Mouse (Mus musculus) MEL (cell line): Measurements from ENCODE around the gene Lrrc59. TPM values are rescaled to one million over a fixed set of nuclear protein-coding genes. Genes with fewer than 3 reads are reported as not detected.
A peak's percentile ranks its signal among the peaks of the same experiment; 100 is the strongest.

Experiments used
- DNase-seq: peaks from one replicate; pipeline ENCODE4 v3.0.0; 2011; ENCODE audit warnings: low read depth, low spot score
- H3K27ac ChIP-seq: 2 replicates; pipeline ENCODE4 v1.5.1; 2012; ENCODE audit warnings: low read depth, mild to moderate bottlenecking, control low read depth, low read length, moderate library complexity; ENCODE audit not compliant: control insufficient read depth
- H3K27me3 ChIP-seq, 2 experiments: fragments of 150-350 bp in 1 of 2; sonication (generic) in 1 of 2; 2 replicates each; pipeline ENCODE4 v1.6.1; 2012; ENCODE audit warnings: low read length in 2 of 2, mild to moderate bottlenecking in 2 of 2, improper control_type of control experiment in 1 of 2, moderate library complexity in 1 of 2; ENCODE audit not compliant: insufficient read depth in 2 of 2, control insufficient read depth in 1 of 2
- H3K36me3 ChIP-seq, 2 experiments: 2 replicates each; pipeline ENCODE4 v1.6.1; 2012 to 2014; ENCODE audit warnings: low read length in 2 of 2, improper control_type of control experiment in 1 of 2, inconsistent platforms in 1 of 2, mild to moderate bottlenecking in 1 of 2; ENCODE audit not compliant: insufficient read depth in 2 of 2, control insufficient read depth in 1 of 2
- H3K4me1 ChIP-seq, 2 experiments: fragments of 150-350 bp in 1 of 2; sonication (generic) in 1 of 2; 2 replicates each; pipeline ENCODE4 v1.6.1; 2012; ENCODE audit warnings: low read length in 2 of 2, improper control_type of control experiment in 1 of 2, mild to moderate bottlenecking in 1 of 2; ENCODE audit not compliant: insufficient read depth in 2 of 2, control insufficient read depth in 1 of 2
- H3K4me3 ChIP-seq, 2 experiments: fragments of 150-350 bp in 1 of 2; sonication (generic) in 1 of 2; 2 replicates each; pipeline ENCODE4 v1.5.1; 2012; ENCODE audit warnings: low read depth in 2 of 2, low read length in 2 of 2, mild to moderate bottlenecking in 2 of 2, moderate library complexity in 2 of 2, control low read depth in 1 of 2, improper control_type of control experiment in 1 of 2; ENCODE audit not compliant: control insufficient read depth in 1 of 2, insufficient read depth in 1 of 2
- H3K79me2 ChIP-seq: 2 replicates; pipeline ENCODE4 v1.6.1; 2012; ENCODE audit warnings: mild to moderate bottlenecking, low read length, moderate library complexity; ENCODE audit not compliant: control insufficient read depth, poor library complexity, insufficient read depth
- H3K9ac ChIP-seq: 2 replicates; pipeline ENCODE4 v1.6.1; 2012; ENCODE audit warnings: low read depth, mild to moderate bottlenecking, control low read depth, low read length, moderate library complexity; ENCODE audit not compliant: control insufficient read depth, poor library complexity, severe bottlenecking
- H3K9me3 ChIP-seq: fragments of 150-350 bp; sonication (generic); replicated peaks from 2 replicates; pipeline ENCODE4 v1.6.1; 2012; ENCODE audit warnings: mild to moderate bottlenecking, low read length, improper control_type of control experiment, moderate library complexity; ENCODE audit not compliant: insufficient read depth
- BHLHE40 ChIP-seq: IDR thresholded peaks from 2 replicates; pipeline ENCODE4 v1.6.1; 2012; ENCODE audit warnings: low read depth, mild to moderate bottlenecking, inconsistent platforms, low read length, improper control_type of control experiment, borderline replicate concordance
- CHD1 ChIP-seq: IDR thresholded peaks from 2 replicates; pipeline ENCODE4 v1.6.1; 2012; ENCODE audit warnings: low read depth, mild to moderate bottlenecking, inconsistent platforms, low read length, improper control_type of control experiment
- CHD2 ChIP-seq: IDR thresholded peaks from 2 replicates; pipeline ENCODE4 v1.6.1; 2011; ENCODE audit warnings: low read length, improper control_type of control experiment
- E2F4 ChIP-seq: IDR thresholded peaks from 2 replicates; pipeline ENCODE4 v1.6.1; 2011; ENCODE audit warnings: low read depth, low read length, improper control_type of control experiment, borderline replicate concordance
- ELF1 ChIP-seq: IDR thresholded peaks from 2 replicates; pipeline ENCODE4 v1.6.1; 2014; ENCODE audit warnings: low read depth, mild to moderate bottlenecking, inconsistent platforms, low read length, improper control_type of control experiment, moderate library complexity
- EP300 ChIP-seq, 2 experiments: IDR thresholded peaks; 2 replicates each; pipeline ENCODE4 v1.6.1; 2011; ENCODE audit warnings: improper control_type of control experiment in 2 of 2, low read length in 2 of 2, low read depth in 1 of 2, mild to moderate bottlenecking in 1 of 2
- ETS1 ChIP-seq: IDR thresholded peaks from 2 replicates; pipeline ENCODE4 v1.6.1; 2012; ENCODE audit warnings: low read depth, mild to moderate bottlenecking, inconsistent platforms, low read length, improper control_type of control experiment, moderate library complexity
- GATA1 ChIP-seq: IDR thresholded peaks from 2 replicates; pipeline ENCODE4 v1.6.1; 2011; ENCODE audit warnings: low read depth, low read length, improper control_type of control experiment
- HCFC1 ChIP-seq: IDR thresholded peaks from 2 replicates; pipeline ENCODE4 v1.6.1; 2012; ENCODE audit warnings: low read depth, mild to moderate bottlenecking, inconsistent platforms, low read length, improper control_type of control experiment, moderate library complexity
- KAT2A ChIP-seq: conservative IDR thresholded peaks from 2 replicates; pipeline ENCODE4 v1.6.1; 2012; ENCODE audit warnings: low read depth, low read length, improper control_type of control experiment, inconsistent platforms
- MAFK ChIP-seq: IDR thresholded peaks from 2 replicates; pipeline ENCODE4 v1.6.1; 2011; ENCODE audit warnings: low read depth, mild to moderate bottlenecking, low read length, improper control_type of control experiment, borderline replicate concordance
- MAX ChIP-seq: IDR thresholded peaks from 2 replicates; pipeline ENCODE4 v1.6.1; 2011; ENCODE audit warnings: low read length, improper control_type of control experiment
- MAZ ChIP-seq: IDR thresholded peaks from 2 replicates; pipeline ENCODE4 v1.6.1; 2012; ENCODE audit warnings: low read depth, mild to moderate bottlenecking, inconsistent platforms, low read length, improper control_type of control experiment
- MXI1 ChIP-seq: IDR thresholded peaks from 2 replicates; pipeline ENCODE4 v1.6.1; 2011; ENCODE audit warnings: mild to moderate bottlenecking, low read depth, low read length, improper control_type of control experiment
- MYB ChIP-seq: IDR thresholded peaks from 2 replicates; pipeline ENCODE4 v1.6.1; 2011; ENCODE audit warnings: mild to moderate bottlenecking, low read depth, low read length, improper control_type of control experiment
- MYC ChIP-seq: IDR thresholded peaks from 2 replicates; pipeline ENCODE4 v1.6.1; 2011; ENCODE audit warnings: low read depth, mild to moderate bottlenecking, low read length, improper control_type of control experiment, moderate library complexity
- NELFE ChIP-seq: IDR thresholded peaks from 2 replicates; pipeline ENCODE4 v1.6.1; 2011; ENCODE audit warnings: low read depth, low read length, improper control_type of control experiment
- NRF1 ChIP-seq: IDR thresholded peaks from 2 replicates; pipeline ENCODE4 v1.6.1; 2014; ENCODE audit warnings: low read depth, mild to moderate bottlenecking, inconsistent platforms, low read length, improper control_type of control experiment, moderate library complexity; ENCODE audit not compliant: poor library complexity, insufficient read depth, severe bottlenecking
- POLR2A ChIP-seq, 2 experiments: IDR thresholded peaks; 2 replicates each; pipeline ENCODE4 v1.6.1; 2011 to 2012; ENCODE audit warnings: low read length in 2 of 2, mild to moderate bottlenecking in 2 of 2, control low read depth in 1 of 2, improper control_type of control experiment in 1 of 2, low read depth in 1 of 2, moderate library complexity in 1 of 2; ENCODE audit not compliant: control insufficient read depth in 1 of 2, insufficient read depth in 1 of 2, poor library complexity in 1 of 2
- POLR2AphosphoS5 ChIP-seq: IDR thresholded peaks from 2 replicates; pipeline ENCODE4 v1.6.1; 2012; ENCODE audit warnings: low read depth, borderline replicate concordance, mild to moderate bottlenecking, inconsistent platforms, low read length, moderate library complexity, mixed read lengths
- RCOR1 ChIP-seq: IDR thresholded peaks from 2 replicates; pipeline ENCODE4 v1.6.1; 2012; ENCODE audit warnings: low read depth, mild to moderate bottlenecking, inconsistent platforms, low read length, improper control_type of control experiment
- SIN3A ChIP-seq: IDR thresholded peaks from 2 replicates; pipeline ENCODE4 v1.6.1; 2012; ENCODE audit warnings: low read length, improper control_type of control experiment, inconsistent platforms
- SMC3 ChIP-seq: IDR thresholded peaks from 2 replicates; pipeline ENCODE4 v1.6.1; 2011; ENCODE audit warnings: low read depth, low read length, improper control_type of control experiment
- TAL1 ChIP-seq: IDR thresholded peaks from 2 replicates; pipeline ENCODE4 v1.6.1; 2012; ENCODE audit warnings: mild to moderate bottlenecking, inconsistent platforms, low read length, moderate library complexity, mixed read lengths
- TBP ChIP-seq: IDR thresholded peaks from 2 replicates; pipeline ENCODE4 v1.8.0; 2011; ENCODE audit warnings: low read depth, low read length, improper control_type of control experiment
- TCF12 ChIP-seq: IDR thresholded peaks from 2 replicates; pipeline ENCODE4 v1.6.1; 2014; ENCODE audit warnings: low read depth, mild to moderate bottlenecking, inconsistent platforms, low read length, improper control_type of control experiment, moderate library complexity
- UBTF ChIP-seq: IDR thresholded peaks from 2 replicates; pipeline ENCODE4 v1.6.1; 2012; ENCODE audit warnings: low read depth, mild to moderate bottlenecking, inconsistent platforms, low read length, improper control_type of control experiment, moderate library complexity, borderline replicate concordance; ENCODE audit not compliant: insufficient read depth
- USF1 ChIP-seq: IDR thresholded peaks from 2 replicates; pipeline ENCODE4 v1.6.1; 2014; ENCODE audit warnings: low read depth, mild to moderate bottlenecking, inconsistent platforms, low read length, improper control_type of control experiment, moderate library complexity
- USF2 ChIP-seq, 2 experiments: IDR thresholded peaks; 2 replicates each; pipeline ENCODE4 v1.6.1; 2011 to 2012; ENCODE audit warnings: improper control_type of control experiment in 2 of 2, low read length in 2 of 2, borderline replicate concordance in 1 of 2, inconsistent platforms in 1 of 2, low read depth in 1 of 2, mild to moderate bottlenecking in 1 of 2; ENCODE audit not compliant: insufficient read depth in 1 of 2
- ZMIZ1 ChIP-seq: IDR thresholded peaks from 2 replicates; pipeline ENCODE4 v1.6.1; 2012; ENCODE audit warnings: low read depth, mild to moderate bottlenecking, inconsistent platforms, low read length, improper control_type of control experiment, moderate library complexity
- ZNF384 ChIP-seq: IDR thresholded peaks from 2 replicates; pipeline ENCODE4 v1.6.1; 2012; ENCODE audit warnings: low read depth, mild to moderate bottlenecking, inconsistent platforms, low read length, improper control_type of control experiment
- polyA plus RNA-seq, 2 experiments: library from polyadenylated mRNA; stranded (reverse) in 1 of 2; unstranded in 1 of 2; fragments of >175 nt in 1 of 2; fragments of >200 nt in 1 of 2; gene quantifications; 2 replicates each; pipeline versions ENCODE4 v1.2.1 to v1.2.4; 2012; ENCODE audit warnings: low replicate concordance in 2 of 2, low read depth in 1 of 2; ENCODE audit not compliant: insufficient read length in 2 of 2, insufficient read depth in 1 of 2, missing spikeins in 1 of 2
- total RNA-seq: library from RNA; depleted of rRNA; stranded (reverse); fragments of 300-350 nt; gene quantifications from 2 replicates; pipeline ENCODE4 v1.2.3, GENCODE M21; 2012

The Lrrc59 gene
- total and polyA plus RNA-seq, 3 experiments, result 464 to 633 (median 486) TPM

DNA sequence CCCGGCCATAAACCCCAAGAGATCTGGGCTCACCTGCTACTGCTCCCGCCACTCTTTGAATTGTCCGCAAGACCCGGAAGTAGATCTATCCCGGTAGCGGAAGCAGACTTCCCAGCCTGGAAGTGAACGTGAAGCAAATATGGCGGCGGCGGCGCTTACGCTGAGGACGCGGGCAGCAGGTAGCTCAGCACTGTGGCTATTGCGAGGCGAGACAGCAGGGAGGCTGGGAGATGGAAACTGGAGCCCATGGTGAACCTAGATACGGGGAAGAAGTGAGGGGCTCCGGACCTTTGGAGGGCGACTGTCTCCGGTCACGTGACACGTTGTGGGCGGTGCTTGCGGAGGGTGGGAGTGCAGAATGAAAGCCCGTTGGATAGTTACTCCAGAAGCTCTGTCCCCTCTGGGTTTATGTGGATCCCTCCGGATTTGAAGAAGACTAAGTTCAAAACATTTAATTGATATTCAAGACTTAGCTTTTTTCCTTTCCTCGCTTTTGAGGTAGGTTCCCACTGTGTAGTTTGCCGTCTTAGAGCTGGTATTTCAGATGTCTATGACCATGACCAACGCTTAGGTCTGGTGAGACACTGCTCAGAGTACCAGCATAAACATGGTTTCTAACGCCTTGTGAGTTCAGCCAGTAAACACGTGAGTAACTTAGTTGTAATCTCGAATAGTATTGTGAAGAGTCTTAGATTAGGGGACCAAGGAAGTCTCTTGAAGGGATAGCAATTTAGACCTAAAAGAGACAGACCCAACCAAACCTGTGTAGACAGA lies 24.3 kb downstream of the Lrrc59 start, which contains the start of the genes Mrpl27 and Eme1:
Mrpl27 (plus strand) TSS at position 105 of the 774 bp plus-strand sequence.
Eme1 (minus strand) TSS at position 302 of the 774 bp plus-strand sequence.
- Histone ChIP-seq H3K27me3 (no peaks in the 10 kb centered on the region), H3K4me3 (peak within 1 kb of the TSS; percentile 85 to 87), H3K79me2 (peaks cover 28% of the 10 kb centered on the region), H3K27ac (peak within 1 kb of the TSS; percentile 87), H3K36me3 (peaks cover 3 to 17% of the 10 kb centered on the region in 2 experiments; a peak in 2 of 4 replicates), H3K9me3 (no peaks in the 10 kb centered on the region), H3K9ac (peak within 1 kb of the TSS; percentile 91), H3K4me1 (peaks cover 6 to 8% of the 10 kb centered on the region in 2 experiments; a peak in 3 of 4 replicates)
- TF ChIP-seq KAT2A (peak; percentile 74; the same call in 1 of the 2 replicates), ZNF384 (no peak), NRF1 (no peak), CHD1 (0 out of 2 replicates have a peak, but pooled peaks have one; percentile 6), UBTF (no peak), ELF1 (peak; percentile 95), RCOR1 (no peak; the same call in 1 of the 2 replicates), SIN3A (peak; percentile 93), MAX (peak; percentile 90), USF2 (IDR thresholded peaks at IDR 0.05; ENCODE audit: borderline replicate concordance in 1 of 2, insufficient read depth in 1 of 2, low read depth in 1 of 2, low read length in 2 of 2) (peak; percentile 93 to 95), GATA1 (no peak), MYB (no peak), EP300 (IDR thresholded peaks at IDR 0.05; ENCODE audit: low read depth in 1 of 2, low read length in 2 of 2) (no peak; a peak in 1 of 4 replicates), MAZ (peak; percentile 53; the same call in 1 of the 2 replicates), USF1 (peak; percentile 98), E2F4 (peak; percentile 82; the same call in 1 of the 2 replicates), NELFE (peak; percentile 91), ZMIZ1 (no peak), TAL1 (no peak), TBP (peak; percentile 86), MXI1 (peak; percentile 87; the same call in 1 of the 2 replicates), HCFC1 (peak; percentile 92), POLR2AphosphoS5 (no peak), CHD2 (peak; percentile 33; the same call in 1 of the 2 replicates), MAFK (no peak), BHLHE40 (peak; percentile 91; the same call in 1 of the 2 replicates), MYC (no peak), TCF12 (peak; percentile 67; the same call in 1 of the 2 replicates), POLR2A (IDR thresholded peaks at IDR 0.05; ENCODE audit: control insufficient read depth in 1 of 2, insufficient read depth in 1 of 2, low read depth in 1 of 2, low read length in 2 of 2, poor library complexity in 1 of 2) (peak; percentile 91 to 95), ETS1 (peak; percentile 12; the same call in 1 of the 2 replicates), SMC3 (no peak)
- DNase-seq, result peak; percentile 92
